Mouse (Mus musculus) small intestine, adult 2 months (tissue): ENCODE measurements around the gene Tubb4b. TPM values are rescaled to one million over a fixed set of nuclear protein-coding genes. Genes with fewer than 3 reads are reported as not detected.

Source experiments
- H3K27ac ChIP-seq: fragments of 200-500 bp; 2 replicates; pipeline ENCODE4 v1.5.1; 2012; ENCODE audit warnings: low read depth, low read length, control low read depth, inconsistent platforms; ENCODE audit not compliant: insufficient read depth
- H3K27me3 ChIP-seq: fragments of 200-500 bp; 2 replicates; pipeline ENCODE4 v1.6.1; 2012; ENCODE audit warnings: mild to moderate bottlenecking, moderate library complexity, low read length, inconsistent platforms; ENCODE audit not compliant: control insufficient read depth, insufficient read depth
- H3K36me3 ChIP-seq: fragments of 200-500 bp; 2 replicates; pipeline ENCODE4 v1.6.1; 2012; ENCODE audit warnings: mild to moderate bottlenecking, low read length, control low read depth, inconsistent platforms; ENCODE audit not compliant: control insufficient read depth, insufficient read depth
- H3K4me1 ChIP-seq: fragments of 200-500 bp; 2 replicates; pipeline ENCODE4 v1.6.1; 2012; ENCODE audit warnings: low read length, inconsistent platforms, mixed read lengths; ENCODE audit not compliant: control insufficient read depth, insufficient read depth, insufficient read length
- H3K4me3 ChIP-seq: fragments of 200-500 bp; 2 replicates; pipeline ENCODE4 v1.5.1; 2012; ENCODE audit warnings: low read depth, mild to moderate bottlenecking, control low read depth, inconsistent platforms, low read length, moderate library complexity
- CTCF ChIP-seq: fragments of 200-500 bp; IDR thresholded peaks from 2 replicates; pipeline ENCODE4 v1.5.1; 2012; ENCODE audit warnings: low read depth, mild to moderate bottlenecking, control low read depth, inconsistent platforms, low read length, moderate library complexity, mixed read lengths; ENCODE audit not compliant: insufficient replicate concordance, insufficient read length; ENCODE audit errors: extremely low read depth
- POLR2A ChIP-seq: fragments of 200-500 bp; IDR thresholded peaks from 2 replicates; pipeline ENCODE4 v1.6.1; 2012; ENCODE audit warnings: low read depth, mild to moderate bottlenecking, control low read depth, inconsistent platforms, low read length, moderate library complexity
- WGBS: fragments of 180-500 bp; shearing (Covaris S2); methylation state at CpG from one replicate; pipeline ENCODE4 v1.1.7; 2018; 5-methylcytosine and 5-hydroxymethylcytosine counted together
- polyA plus RNA-seq: library from polyadenylated mRNA; depleted of rRNA; stranded (reverse); fragments of >200 nt; gene quantifications from 2 replicates; pipeline ENCODE4 v1.2.3, GENCODE M21; 2012

The Tubb4b gene
- polyA plus RNA-seq, 1 experiment, result 881 TPM

DNA sequence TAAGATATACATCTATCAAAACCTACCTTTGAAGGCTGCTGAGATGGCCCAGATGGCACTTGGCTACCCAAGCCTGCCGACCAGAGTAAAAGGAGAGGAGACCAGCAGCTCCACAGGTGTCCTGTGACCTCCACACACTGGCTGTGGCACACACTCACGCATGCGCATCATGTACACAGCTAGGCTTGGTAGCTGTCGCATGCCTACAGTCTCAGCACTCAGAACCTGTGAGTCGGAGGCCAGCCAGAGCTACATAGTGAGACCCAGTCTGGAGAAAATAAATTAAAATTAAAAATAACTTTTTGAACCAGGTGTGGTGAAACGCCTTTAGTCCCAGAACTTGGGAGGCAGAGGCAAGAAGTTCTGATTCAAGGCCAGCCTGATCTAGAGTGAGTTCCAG is 36.7 kb downstream of the Tubb4b start:
- 88% methylated on average over 6 of the region's 6 CpGs for WGBS
- H3K4me3 ChIP-seq, result no peak overlapping the region
- TF ChIP-seq POLR2A (no peak), CTCF (no peak)
- H3K36me3 ChIP-seq, result no peaks in the 10 kb centered on the region
- H3K27me3 ChIP-seq, result no peaks in the 10 kb centered on the region
- peaks cover 13% of the 10 kb centered on the region for H3K4me1 ChIP-seq
- H3K27ac ChIP-seq, result no peak overlapping the region

DNA sequence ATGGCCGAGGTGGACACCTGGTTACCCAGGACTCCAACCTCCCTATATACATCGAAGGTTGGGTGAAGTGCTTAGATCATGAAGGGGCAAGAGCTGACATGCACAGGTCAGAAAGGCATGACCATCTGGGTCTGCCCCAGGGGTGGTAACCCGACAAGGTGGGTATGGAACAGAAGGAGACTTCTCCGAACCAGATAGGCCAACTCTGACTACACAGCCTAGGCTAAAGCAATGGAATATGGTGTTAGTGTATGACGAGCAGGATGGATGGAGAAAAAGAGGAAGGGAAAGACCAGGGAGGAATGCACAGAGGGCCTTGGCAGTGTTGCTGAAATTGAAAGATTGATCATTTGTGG is 37.9 kb downstream of the Tubb4b start:
- Histone ChIP-seq H3K4me3 (peak overlapping the region; percentile 62; the same call in 1 of the 2 replicates), H3K4me1 (peaks cover 13% of the 10 kb centered on the region), H3K27ac (no peak overlapping the region), H3K36me3 (no peaks in the 10 kb centered on the region), H3K27me3 (no peaks in the 10 kb centered on the region)
- no peak for TF ChIP-seq CTCF
- TF ChIP-seq POLR2A, result no peak
- 47% methylated on average over 5 of the region's 5 CpGs for WGBS

DNA sequence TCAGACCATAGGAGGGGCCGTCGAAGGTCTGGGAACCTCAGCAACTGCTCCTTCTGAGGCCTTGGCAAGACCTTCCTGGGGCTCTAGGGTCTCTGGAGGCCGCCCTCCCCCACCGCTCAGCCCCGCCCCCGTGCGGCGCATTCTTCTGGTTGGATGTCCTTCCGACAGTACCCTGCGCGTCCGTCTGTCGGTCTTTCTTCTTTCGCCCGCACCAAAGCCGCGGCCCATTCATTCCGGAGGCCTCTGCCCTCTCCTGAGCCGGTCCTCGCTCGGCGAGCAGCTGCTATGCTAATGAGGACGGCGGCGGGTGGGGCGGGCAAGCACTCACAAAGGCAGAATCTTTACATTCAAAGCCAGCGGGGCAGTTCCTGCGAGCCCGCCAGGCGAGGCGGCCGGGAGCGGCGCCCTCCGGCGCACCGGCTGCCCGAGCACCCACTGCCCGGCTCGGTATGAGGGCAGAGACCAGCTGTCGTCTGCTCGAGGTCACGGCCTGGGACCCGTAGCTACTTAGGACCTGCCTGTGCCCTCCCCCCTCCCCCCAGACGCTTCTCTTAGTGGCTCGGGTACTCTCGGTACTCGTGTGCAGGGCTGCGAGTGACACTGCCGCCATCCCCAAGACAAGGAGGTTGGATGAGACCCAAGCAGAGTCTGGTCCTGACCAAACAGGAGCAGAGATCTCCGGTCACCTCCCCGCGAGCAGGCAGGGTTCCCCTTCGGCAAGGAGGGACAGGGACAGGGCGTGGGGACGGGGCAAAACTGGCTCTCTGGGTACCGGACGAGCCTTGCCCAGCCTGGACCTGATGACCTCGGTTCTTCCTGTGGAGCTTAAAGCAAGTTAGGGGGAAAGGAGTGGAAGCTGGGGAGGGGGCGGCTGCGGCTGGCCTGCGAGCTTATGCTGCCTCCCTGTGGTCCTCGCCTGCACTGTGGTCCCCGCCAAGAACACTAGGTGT is 38.6 kb downstream of the Tubb4b start:
- TF ChIP-seq POLR2A, result 0 out of 2 replicates have a peak, but pooled peaks have one; percentile 27
- peak; percentile 41; the same call in 1 of the 2 replicates for TF ChIP-seq CTCF
- H3K36me3 ChIP-seq, result no peaks in the 10 kb centered on the region
- H3K27me3 ChIP-seq, result no peaks in the 10 kb centered on the region
- peak overlapping the region; percentile 4; the same call in 1 of the 2 replicates for H3K27ac ChIP-seq
- peak overlapping the region; percentile 62 for H3K4me3 ChIP-seq
- WGBS, result 3% methylated on average over 64 of the region's 64 CpGs
- peaks cover 13% of the 10 kb centered on the region for H3K4me1 ChIP-seq

DNA sequence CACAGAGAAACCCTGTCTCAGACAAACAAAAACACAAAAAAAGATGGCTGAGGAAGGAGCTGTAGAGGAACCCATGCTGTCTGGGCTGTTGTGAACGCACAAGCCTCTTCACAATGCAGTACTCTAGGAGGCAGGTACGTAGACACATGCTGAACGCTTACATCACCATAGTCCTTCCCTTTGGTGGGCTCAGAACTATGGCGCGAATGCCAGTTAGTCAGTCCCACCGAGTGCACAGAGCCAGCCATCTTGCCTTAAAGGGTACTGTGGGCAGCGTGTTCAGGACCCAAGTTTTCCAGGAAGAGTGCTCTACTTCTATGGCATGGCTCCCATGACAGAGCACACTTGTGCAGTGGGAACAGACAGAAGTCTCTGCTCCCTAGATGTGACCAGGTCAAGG is 40.0 kb downstream of the Tubb4b start:
- no peak overlapping the region for H3K4me3 ChIP-seq
- no peak overlapping the region for H3K27ac ChIP-seq
- no peaks in the 10 kb centered on the region for H3K36me3 ChIP-seq
- H3K27me3 ChIP-seq, result no peaks in the 10 kb centered on the region
- TF ChIP-seq CTCF (no peak), POLR2A (no peak)
- peaks cover 20% of the 10 kb centered on the region for H3K4me1 ChIP-seq
- WGBS, result 93% methylated on average over 7 of the region's 7 CpGs

DNA sequence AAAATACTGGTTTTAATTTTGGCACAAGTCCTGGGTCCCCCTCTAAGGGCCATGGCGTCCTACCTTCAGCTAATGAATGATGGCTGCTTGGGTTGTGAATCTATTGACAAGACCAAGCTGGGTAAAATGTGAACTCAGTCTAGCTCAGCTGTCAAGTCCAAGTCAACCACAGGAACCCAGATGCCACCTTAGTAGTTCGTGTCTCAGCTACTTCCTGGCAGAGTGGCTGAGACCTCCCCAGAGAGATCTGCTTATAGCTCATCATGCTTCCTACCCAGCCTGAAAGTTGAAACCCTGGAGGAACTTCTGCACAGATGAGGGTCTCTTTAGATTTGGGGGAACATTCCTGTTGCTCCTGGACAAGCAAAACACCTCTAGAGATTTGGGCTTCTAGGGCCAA is 41.2 kb downstream of the Tubb4b start:
- Histone ChIP-seq H3K4me1 (peaks cover 24% of the 10 kb centered on the region), H3K27me3 (no peaks in the 10 kb centered on the region), H3K36me3 (no peaks in the 10 kb centered on the region), H3K4me3 (no peak overlapping the region), H3K27ac (no peak overlapping the region)
- WGBS, result 79% methylated on average over 2 of the region's 2 CpGs
- TF ChIP-seq CTCF (no peak), POLR2A (no peak)

DNA sequence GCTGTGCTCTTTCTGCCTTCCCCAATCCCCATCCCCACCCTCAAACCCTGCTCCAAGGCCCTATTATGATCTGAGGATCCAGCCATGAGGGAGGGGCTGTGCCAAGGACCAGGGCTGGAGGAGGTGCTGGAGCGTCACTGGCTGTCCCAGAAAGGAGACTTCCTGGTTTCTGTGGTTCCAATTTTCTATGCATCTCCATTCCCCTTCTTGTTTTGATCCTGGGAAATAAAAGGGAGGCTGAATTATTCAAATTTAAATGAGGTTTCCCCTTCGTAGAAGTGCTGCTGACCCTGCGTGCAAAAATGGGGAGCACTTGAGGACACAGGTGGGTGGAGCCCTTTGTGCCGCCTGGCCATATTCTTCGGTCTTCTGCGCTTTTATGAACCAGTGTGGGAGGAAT is 41.8 kb downstream of the Tubb4b start:
- peaks cover 28% of the 10 kb centered on the region for H3K4me1 ChIP-seq
- WGBS, result 11% methylated on average over 6 of the region's 6 CpGs
- no peak for TF ChIP-seq POLR2A
- TF ChIP-seq CTCF, result no peak
- H3K36me3 ChIP-seq, result no peaks in the 10 kb centered on the region
- H3K27me3 ChIP-seq, result no peaks in the 10 kb centered on the region
- H3K4me3 ChIP-seq, result peak overlapping the region; percentile 49
- H3K27ac ChIP-seq, result no peak overlapping the region

DNA sequence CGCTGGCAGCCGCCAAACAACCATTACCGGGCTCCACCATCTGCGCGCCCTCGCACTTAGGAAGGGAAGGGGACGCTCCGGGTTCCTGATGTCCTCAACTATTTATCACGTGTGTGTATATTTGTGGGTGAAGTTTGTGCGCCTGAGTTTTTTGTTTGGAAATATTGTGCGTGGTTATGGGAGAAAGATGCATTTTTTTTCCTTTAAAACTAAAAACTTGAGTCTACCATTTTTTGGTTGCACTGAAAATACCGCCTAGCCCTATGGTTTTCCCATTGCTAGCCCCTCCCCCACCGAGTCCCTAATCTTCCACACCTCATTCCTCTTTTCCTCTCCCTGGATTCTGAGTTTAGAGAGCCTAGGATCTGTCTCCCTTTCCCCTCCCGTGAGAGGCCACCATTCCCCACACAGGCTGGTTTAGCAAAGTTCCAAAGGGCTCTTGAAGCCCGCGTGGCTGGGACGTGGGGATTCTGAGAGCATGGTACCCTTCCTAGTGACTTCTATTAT is 42.6 kb downstream of the Tubb4b start:
- Histone ChIP-seq H3K27me3 (no peaks in the 10 kb centered on the region), H3K4me3 (peak overlapping the region; percentile 83), H3K27ac (peak overlapping the region; percentile 22; the same call in 1 of the 2 replicates), H3K4me1 (peaks cover 35% of the 10 kb centered on the region), H3K36me3 (no peaks in the 10 kb centered on the region)
- TF ChIP-seq CTCF (no peak), POLR2A (no peak)
- WGBS, result 1% methylated on average over 17 of the region's 17 CpGs
